Mouse (Mus musculus) ES-E14 (cell line): ENCODE data around the gene Ulk4.

Experiments used
- HCFC1 ChIP-seq: IDR thresholded peaks from 2 replicates; pipeline ENCODE4 v1.6.1; 2012; ENCODE audit warnings: low read length, inconsistent platforms, borderline replicate concordance; ENCODE audit not compliant: insufficient read depth
- MAFK ChIP-seq: IDR thresholded peaks from 2 replicates; pipeline ENCODE4 v1.6.1; 2014; ENCODE audit warnings: mild to moderate bottlenecking, low read depth, low read length, inconsistent platforms; ENCODE audit not compliant: insufficient read depth
- ZC3H11A ChIP-seq: IDR thresholded peaks from 2 replicates; pipeline ENCODE4 v1.6.1; 2012; ENCODE audit warnings: low read depth, mild to moderate bottlenecking, inconsistent platforms, low read length, borderline replicate concordance
- ZNF384 ChIP-seq: IDR thresholded peaks from 2 replicates; pipeline ENCODE4 v1.6.1; 2012; ENCODE audit warnings: low read depth, low read length, inconsistent platforms

GRCm38 (mm10) chr9:121217742-121218141 is 59.3 kb downstream of the Ulk4 start:
- TF ChIP-seq ZNF384: no peak
- TF ChIP-seq ZC3H11A: no peak
- no peak for TF ChIP-seq HCFC1
- TF ChIP-seq MAFK: no peak
